Mouse (Mus musculus) G1E (cell line): ENCODE results near the gene Olfr458.

Experiments used
- CTCF ChIP-seq: IDR thresholded peaks from 2 replicates; pipeline ENCODE4 v1.5.1; 2012; ENCODE audit warnings: low read depth, low read length, inconsistent platforms, mixed read lengths
- GATA1 ChIP-seq: IDR thresholded peaks from 2 replicates; pipeline ENCODE4 v1.6.1; 2012; ENCODE audit warnings: borderline replicate concordance, low read length, inconsistent platforms, mixed read lengths
- GATA2 ChIP-seq: IDR thresholded peaks from 2 replicates; pipeline ENCODE4 v1.6.1; 2012; ENCODE audit warnings: low read depth, low read length, inconsistent platforms, borderline replicate concordance
- POLR2AphosphoS5 ChIP-seq: IDR thresholded peaks from 2 replicates; pipeline ENCODE4 v1.6.1; 2012; ENCODE audit warnings: low read depth, low read length, inconsistent platforms; ENCODE audit not compliant: insufficient replicate concordance
- TAL1 ChIP-seq: conservative IDR thresholded peaks from 2 replicates; pipeline ENCODE4 v1.6.1; 2012; ENCODE audit warnings: low read depth, low read length, inconsistent platforms, mixed read lengths

DNA sequence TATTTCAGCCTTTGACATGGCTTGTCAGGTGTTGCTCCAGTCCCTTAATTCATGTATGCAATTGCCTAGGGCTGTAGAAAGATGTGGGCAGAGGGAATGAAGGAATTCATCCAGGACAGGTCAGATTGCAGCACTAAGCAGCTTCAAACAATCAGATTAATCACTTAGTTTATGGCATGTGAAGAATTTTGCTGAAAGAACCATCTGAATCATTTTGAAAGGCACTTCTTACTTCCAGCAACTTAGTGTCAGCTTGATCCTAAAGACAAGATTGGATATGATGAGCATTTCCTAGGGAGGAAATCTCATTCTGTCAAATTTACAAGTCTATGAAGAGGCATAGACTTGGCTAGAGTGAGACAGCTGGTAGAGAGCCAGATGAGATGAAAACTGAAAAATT is 44.3 kb upstream of the Olfr458 start:
- TF ChIP-seq CTCF (no peak), GATA1 (no peak), TAL1 (no peak), POLR2AphosphoS5 (no peak), GATA2 (no peak)
